ENCODE assay signal across 8 mouse cellular contexts in genomic region chr15:89123595-89123994, GRCm38 (mm10). TPM values are rescaled to one million over a fixed set of nuclear protein-coding genes. Genes with fewer than 3 reads are reported as not detected.
A peak's percentile ranks its signal among the peaks of the same experiment; 100 is the strongest.
DNase-seq lines count a peak whose midpoint lies in the region; ATAC-seq and TF ChIP-seq lines count a peak whose summit lies in the region.

No protein-coding gene starts in this region.

- no peaks in the 10 kb centered on the region for H3K27me3 ChIP-seq in lung, postnatal 0 days (replicated peaks; ENCODE audit: insufficient read depth, low read length)
- H3K27me3 ChIP-seq in forebrain, embryonic 15.5 days = no peaks in the 10 kb centered on the region
- H3K27me3 ChIP-seq in limb, embryonic 11.5 days (ENCODE audit: control insufficient read depth, insufficient read depth, low read length) = no peaks in the 10 kb centered on the region
- no peaks in the 10 kb centered on the region for H3K27me3 ChIP-seq in neural tube, embryonic 14.5 days (ENCODE audit: control insufficient read depth, insufficient read depth, low read length)

- peaks cover 23% of the 10 kb centered on the region; the same call in 1 of the 2 replicates for H3K4me1 ChIP-seq in lung, postnatal 0 days (ENCODE audit: insufficient read depth, low read depth, low read length)
- H3K4me1 ChIP-seq in forebrain, embryonic 15.5 days = peaks cover 55% of the 10 kb centered on the region
- peaks cover 24% of the 10 kb centered on the region for H3K4me1 ChIP-seq in limb, embryonic 11.5 days (ENCODE audit: control insufficient read depth, insufficient read depth, low read length)
- peaks cover 51% of the 10 kb centered on the region for H3K4me1 ChIP-seq in neural tube, embryonic 14.5 days (ENCODE audit: control insufficient read depth, insufficient read depth, low read length)

- 29% methylated on average over 11 of the region's 11 CpGs for WGBS in lung, postnatal 0 days
- 36% methylated on average over 11 of the region's 11 CpGs for WGBS in forebrain, embryonic 15.5 days
- WGBS in limb, embryonic 11.5 days = 28% methylated on average over 11 of the region's 11 CpGs
- WGBS in neural tube, embryonic 14.5 days = 30% methylated on average over 11 of the region's 11 CpGs

- H3K4me3 ChIP-seq in lung, postnatal 0 days (ENCODE audit: low read depth, low read length) = peak overlapping the region; percentile 90
- peak overlapping the region; percentile 79 for H3K4me3 ChIP-seq in forebrain, embryonic 15.5 days
- peak overlapping the region; percentile 89 for H3K4me3 ChIP-seq in limb, embryonic 11.5 days (ENCODE audit: low read depth, low read length)
- peak overlapping the region; percentile 87 for H3K4me3 ChIP-seq in neural tube, embryonic 14.5 days (ENCODE audit: low read depth, low read length)

- no peak for TF ChIP-seq EP300 in lung, postnatal 0 days (IDR thresholded peaks at IDR 0.05)

- ATAC-seq in CD4-positive, CD25-positive, alpha-beta regulatory T cell, adult 4 months = no peak
- ATAC-seq in lung, postnatal 0 days = peak; percentile 13; the same call in 1 of the 2 replicates
- ATAC-seq in forebrain, embryonic 15.5 days (replicated peaks) = peak; percentile 8; the same call in 1 of the 2 replicates
- no peak for ATAC-seq in limb, embryonic 11.5 days (ENCODE audit: insufficient number of reproducible peaks, low FRiP score, low TSS enrichment, low read depth)
- ATAC-seq in neural tube, embryonic 14.5 days (ENCODE audit: low read depth) = peak; percentile 6; the same call in 1 of the 2 replicates
- no peak for ATAC-seq in megakaryocyte-erythroid progenitor cell, adult 5-6 weeks (replicated peaks; ENCODE audit: low FRiP score, low TSS enrichment, poor library complexity, severe bottlenecking)

- TF ChIP-seq CTCF in lung, postnatal 0 days (IDR thresholded peaks at IDR 0.05) = peak; percentile 50

- peak overlapping the region; percentile 73 for H3K4me2 ChIP-seq in lung, postnatal 0 days (replicated peaks; ENCODE audit: low read depth, low read length)
- H3K4me2 ChIP-seq in forebrain, embryonic 15.5 days (replicated peaks) = peak overlapping the region; percentile 93
- H3K4me2 ChIP-seq in limb, embryonic 11.5 days (ENCODE audit: low read depth, severe bottlenecking) = peak overlapping the region; percentile 88
- peak overlapping the region; percentile 84 for H3K4me2 ChIP-seq in neural tube, embryonic 14.5 days (ENCODE audit: low read depth, low read length)

- no peaks in the 10 kb centered on the region for H3K36me3 ChIP-seq in lung, postnatal 0 days (ENCODE audit: insufficient read depth, low read length)
- peaks cover 4% of the 10 kb centered on the region; the same call in 1 of the 2 replicates for H3K36me3 ChIP-seq in forebrain, embryonic 15.5 days
- peaks cover 2% of the 10 kb centered on the region; the same call in 1 of the 2 replicates for H3K36me3 ChIP-seq in limb, embryonic 11.5 days (ENCODE audit: control insufficient read depth, insufficient read depth, low read length)
- no peaks in the 10 kb centered on the region; the same call in 1 of the 2 replicates for H3K36me3 ChIP-seq in neural tube, embryonic 14.5 days (ENCODE audit: control insufficient read depth, insufficient read depth, low read length)

- H3K27ac ChIP-seq in lung, postnatal 0 days (ENCODE audit: low read length) = peak overlapping the region; percentile 69
- peak overlapping the region; percentile 92 for H3K27ac ChIP-seq in forebrain, embryonic 15.5 days (replicated peaks)
- no peak overlapping the region; the same call in 1 of the 2 replicates for H3K27ac ChIP-seq in limb, embryonic 11.5 days (replicated peaks; ENCODE audit: low read depth, low read length)
- peak overlapping the region; percentile 73 for H3K27ac ChIP-seq in neural tube, embryonic 14.5 days (ENCODE audit: low read depth, low read length)

- H3K9ac ChIP-seq in lung, postnatal 0 days (replicated peaks; ENCODE audit: low read depth) = peak overlapping the region; percentile 27; the same call in 1 of the 2 replicates
- peak overlapping the region; percentile 61 for H3K9ac ChIP-seq in forebrain, embryonic 15.5 days (replicated peaks)
- H3K9ac ChIP-seq in limb, embryonic 11.5 days (ENCODE audit: low read length) = peak overlapping the region; percentile 82
- peak overlapping the region; percentile 72 for H3K9ac ChIP-seq in neural tube, embryonic 14.5 days (replicated peaks; ENCODE audit: low read depth, low read length)

- peak; percentile 35 for DNase-seq in CD4-positive, CD25-positive, alpha-beta regulatory T cell, adult 2 months (ENCODE audit: low read depth, low spot score)
- peak; percentile 39 for DNase-seq in lung, postnatal 0 days (ENCODE audit: low spot score)
- no peak for DNase-seq in lung, postnatal 36 days
- DNase-seq in limb, embryonic 11.5 days (ENCODE audit: low spot score) = peak; percentile 55

- no peaks in the 10 kb centered on the region for H3K9me3 ChIP-seq in lung, postnatal 0 days (ENCODE audit: low read length)
- no peaks in the 10 kb centered on the region for H3K9me3 ChIP-seq in forebrain, embryonic 15.5 days
- H3K9me3 ChIP-seq in limb, embryonic 11.5 days (ENCODE audit: control insufficient read depth, low read length) = no peaks in the 10 kb centered on the region
- H3K9me3 ChIP-seq in neural tube, embryonic 14.5 days (ENCODE audit: control insufficient read depth, low read length) = no peaks in the 10 kb centered on the region

RNA-seq across cellular contexts. Expression of gene Tubgcp6, which starts 0.7 kb away (rescaled TPM):
- 10 to 100 TPM; 16.0 to 17.5 TPM for polyA plus RNA-seq in CD4-positive, CD25-positive, alpha-beta regulatory T cell, adult 4 months (2017; shearing (Covaris generic))
- polyA plus RNA-seq in lung, postnatal 0 days (2015; fragmentation: Nextera tagmentation; extraction: Ambion mirVana) = 5.6 and 6.2 TPM in 2 replicates
- polyA plus RNA-seq in forebrain, embryonic 15.5 days (2015; fragmentation: Nextera tagmentation; extraction: Ambion mirVana) = 17.5 and 17.7 TPM in 2 replicates
- 22.6 and 23.5 TPM in 2 replicates for polyA plus RNA-seq in limb, embryonic 11.5 days (2014; fragmentation: Nextera tagmentation; extraction: Ambion mirVana)
- polyA plus RNA-seq in neural tube, embryonic 14.5 days (2014; fragmentation: Nextera tagmentation; extraction: Ambion mirVana) = 18.3 and 21.4 TPM in 2 replicates
- 34.1 and 39.1 TPM in 2 replicates for total RNA-seq in megakaryocyte-erythroid progenitor cell, adult 5-6 weeks (2014; fragmentation: Nextera tagmentation)
- total RNA-seq in megakaryocyte-erythroid progenitor cell, adult 5-6 weeks (2017) = 14.7 and 22.4 TPM in 2 replicates

RNA-seq across cellular contexts. Expression of gene Hdac10, which starts 4.9 kb away (rescaled TPM):
- polyA plus RNA-seq in CD4-positive, CD25-positive, alpha-beta regulatory T cell, adult 4 months (2017; shearing (Covaris generic)) = 10 to 100 TPM; 34.9 to 63.5 TPM
- polyA plus RNA-seq in lung, postnatal 0 days (2015; fragmentation: Nextera tagmentation; extraction: Ambion mirVana) = 14.8 and 15.1 TPM in 2 replicates
- polyA plus RNA-seq in forebrain, embryonic 15.5 days (2015; fragmentation: Nextera tagmentation; extraction: Ambion mirVana) = 31.5 and 38.6 TPM in 2 replicates
- polyA plus RNA-seq in limb, embryonic 11.5 days (2014; fragmentation: Nextera tagmentation; extraction: Ambion mirVana) = 9.1 and 9.8 TPM in 2 replicates
- polyA plus RNA-seq in neural tube, embryonic 14.5 days (2014; fragmentation: Nextera tagmentation; extraction: Ambion mirVana) = 22.1 and 24.9 TPM in 2 replicates
- 25.6 and 32.8 TPM in 2 replicates for total RNA-seq in megakaryocyte-erythroid progenitor cell, adult 5-6 weeks (2014; fragmentation: Nextera tagmentation)
- 15.6 and 20.1 TPM in 2 replicates for total RNA-seq in megakaryocyte-erythroid progenitor cell, adult 5-6 weeks (2017)

RNA-seq across cellular contexts. Expression of gene Mapk12, which starts 16.9 kb away (rescaled TPM):
- 1 to 10 TPM; 5.2 to 5.6 TPM for polyA plus RNA-seq in CD4-positive, CD25-positive, alpha-beta regulatory T cell, adult 4 months (2017; shearing (Covaris generic))
- polyA plus RNA-seq in lung, postnatal 0 days (2015; fragmentation: Nextera tagmentation; extraction: Ambion mirVana) = 13.0 and 14.4 TPM in 2 replicates
- polyA plus RNA-seq in forebrain, embryonic 15.5 days (2015; fragmentation: Nextera tagmentation; extraction: Ambion mirVana) = 5.5 and 5.8 TPM in 2 replicates
- polyA plus RNA-seq in limb, embryonic 11.5 days (2014; fragmentation: Nextera tagmentation; extraction: Ambion mirVana) = 14.3 and 15.2 TPM in 2 replicates
- 2.9 and 5.2 TPM in 2 replicates for polyA plus RNA-seq in neural tube, embryonic 14.5 days (2014; fragmentation: Nextera tagmentation; extraction: Ambion mirVana)
- not detected in 2 replicates for total RNA-seq in megakaryocyte-erythroid progenitor cell, adult 5-6 weeks (2014; fragmentation: Nextera tagmentation)
- total RNA-seq in megakaryocyte-erythroid progenitor cell, adult 5-6 weeks (2017) = 2.1 TPM in 1 of 2 replicates, not detected in the other

RNA-seq across cellular contexts. Expression of gene Mapk11, which starts 25.8 kb away (rescaled TPM):
- polyA plus RNA-seq in CD4-positive, CD25-positive, alpha-beta regulatory T cell, adult 4 months (2017; shearing (Covaris generic)) = 10 to 100 TPM; 21.7 to 39.5 TPM
- polyA plus RNA-seq in lung, postnatal 0 days (2015; fragmentation: Nextera tagmentation; extraction: Ambion mirVana) = 7.4 and 8.5 TPM in 2 replicates
- 42.8 and 42.9 TPM in 2 replicates for polyA plus RNA-seq in forebrain, embryonic 15.5 days (2015; fragmentation: Nextera tagmentation; extraction: Ambion mirVana)
- 15.3 and 16.6 TPM in 2 replicates for polyA plus RNA-seq in limb, embryonic 11.5 days (2014; fragmentation: Nextera tagmentation; extraction: Ambion mirVana)
- polyA plus RNA-seq in neural tube, embryonic 14.5 days (2014; fragmentation: Nextera tagmentation; extraction: Ambion mirVana) = 24.9 and 32.9 TPM in 2 replicates
- total RNA-seq in megakaryocyte-erythroid progenitor cell, adult 5-6 weeks (2014; fragmentation: Nextera tagmentation) = 0.11 TPM in 1 of 2 replicates, not detected in the other
- total RNA-seq in megakaryocyte-erythroid progenitor cell, adult 5-6 weeks (2017) = 0.27 and 3.5 TPM in 2 replicates

RNA-seq across cellular contexts. Expression of gene Selenoo, which starts 34.7 kb away (rescaled TPM):
- 10 to 100 TPM in 1 of 2 experiments, 1 to 10 TPM in 1; 8.8 to 14.0 TPM for polyA plus RNA-seq in CD4-positive, CD25-positive, alpha-beta regulatory T cell, adult 4 months (2017; shearing (Covaris generic))
- 13.9 and 16.0 TPM in 2 replicates for polyA plus RNA-seq in lung, postnatal 0 days (2015; fragmentation: Nextera tagmentation; extraction: Ambion mirVana)
- 25.0 and 26.0 TPM in 2 replicates for polyA plus RNA-seq in forebrain, embryonic 15.5 days (2015; fragmentation: Nextera tagmentation; extraction: Ambion mirVana)
- polyA plus RNA-seq in limb, embryonic 11.5 days (2014; fragmentation: Nextera tagmentation; extraction: Ambion mirVana) = 15.4 and 16.9 TPM in 2 replicates
- polyA plus RNA-seq in neural tube, embryonic 14.5 days (2014; fragmentation: Nextera tagmentation; extraction: Ambion mirVana) = 21.4 and 23.9 TPM in 2 replicates
- total RNA-seq in megakaryocyte-erythroid progenitor cell, adult 5-6 weeks (2014; fragmentation: Nextera tagmentation) = 15.3 and 20.8 TPM in 2 replicates
- 16.6 and 18.5 TPM in 2 replicates for total RNA-seq in megakaryocyte-erythroid progenitor cell, adult 5-6 weeks (2017)

Comparison
In these comparisons a context has a peak if more than half of its experiments do, and no peak if none do; other contexts are left out.
1. ATAC-seq: peak in lung, postnatal 0 days (single experiment), forebrain, embryonic 15.5 days (single experiment) and neural tube, embryonic 14.5 days (single experiment); none in CD4-positive, CD25-positive, alpha-beta regulatory T cell, adult 4 months (single experiment), limb, embryonic 11.5 days (single experiment) and megakaryocyte-erythroid progenitor cell, adult 5-6 weeks (single experiment).
2. H3K9ac ChIP-seq: peak in every context shown above with its lines; median percentile 82 in limb, embryonic 11.5 days; 72 in neural tube, embryonic 14.5 days; 61 in forebrain, embryonic 15.5 days; 27 in lung, postnatal 0 days.
3. Peak in every context shown above with its lines, with median percentiles within 50 percentile points of each other: H3K4me2 ChIP-seq and H3K4me3 ChIP-seq.